Mouse (Mus musculus): ENCODE measurements at regions not wholly inside any gene's neighbourhood (a gene's known extent, or its start where the extent isn't known, plus 50 kb on each side); places are given as distances from the start of the nearest gene placed in this dataset.

DNA sequence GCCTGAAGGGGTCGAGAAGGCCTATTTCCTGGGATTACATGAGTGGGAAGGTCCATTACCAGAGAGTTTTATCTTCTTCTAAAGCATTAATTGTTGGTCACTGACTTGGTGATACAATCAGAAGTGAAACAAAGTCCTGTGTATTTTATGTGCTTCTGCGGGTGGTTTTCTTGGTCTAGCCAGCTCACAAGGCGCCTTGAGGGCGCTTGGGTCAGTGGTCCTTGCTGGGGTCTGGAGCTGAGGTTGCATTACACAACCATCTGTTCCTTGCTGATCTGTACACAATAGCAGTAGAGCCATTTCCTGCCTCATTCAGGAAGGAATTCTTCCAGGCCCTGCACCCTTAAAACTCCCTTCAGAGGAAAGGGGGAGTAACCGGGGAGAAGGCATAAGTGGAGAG, 116.9 kb upstream of the Neo1 start:
- Histone ChIP-seq H3K9ac (no peak overlapping the region), H3K9me3 (no peaks in the 10 kb centered on the region), H3K27me3 (replicated peaks) (no peaks in the 10 kb centered on the region), H3K36me3 (no peaks in the 10 kb centered on the region), H3K4me3 (no peak overlapping the region), H3K4me1 (peaks cover 12% of the 10 kb centered on the region; the same call in 1 of the 2 replicates), H3K27ac (replicated peaks) (no peak overlapping the region), H3K4me2 (no peak overlapping the region)
- WGBS, result 52% methylated on average over 5 of the region's 5 CpGs
- ATAC-seq (ENCODE audit: extremely low read depth, insufficient number of reproducible peaks, low FRiP score, low TSS enrichment), result no peak

- H3K4me3 ChIP-seq, result no peak overlapping the region
Measured at GRCm38 (mm10) chr9:59144256-59144800, 108.1 kb upstream of the Neo1 start.

DNA sequence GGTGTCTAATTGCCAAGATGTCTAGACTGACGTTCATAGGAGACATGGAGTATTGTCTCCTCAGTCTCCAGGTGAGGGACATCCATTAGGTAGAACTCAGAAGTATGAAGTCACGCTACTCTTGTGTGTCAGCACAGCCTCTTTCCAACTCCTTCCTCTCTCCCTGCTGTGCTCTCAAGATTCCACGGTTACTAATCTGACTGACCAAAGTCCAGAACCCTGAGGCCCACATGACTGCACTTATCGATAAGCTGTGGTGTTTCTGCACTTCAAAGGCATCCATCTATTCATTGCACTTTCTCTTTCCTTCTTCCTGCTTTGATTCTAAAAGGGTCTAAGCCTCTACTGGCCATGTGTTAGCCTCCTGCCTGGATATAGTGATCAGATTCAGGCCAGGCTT, 107.4 kb upstream of the Neo1 start:
- H3K36me3 ChIP-seq, result no peaks in the 10 kb centered on the region
- no peak overlapping the region for H3K4me2 ChIP-seq
- no peaks in the 10 kb centered on the region for H3K4me1 ChIP-seq
- H3K9ac ChIP-seq, result no peak overlapping the region
- no peak for ATAC-seq (ENCODE audit: extremely low read depth, insufficient number of reproducible peaks, low FRiP score, low TSS enrichment)
- H3K9me3 ChIP-seq, result no peaks in the 10 kb centered on the region
- WGBS, result 77% methylated on average over 4 of the region's 4 CpGs
- H3K4me3 ChIP-seq, result no peak overlapping the region
- no peak overlapping the region for H3K27ac ChIP-seq (replicated peaks)
- no peaks in the 10 kb centered on the region for H3K27me3 ChIP-seq (replicated peaks)

More at GRCm38 (mm10) chr9:59144256-59144800, 108.1 kb upstream of the Neo1 start:
- 69% methylated on average over 3 of the region's 3 CpGs for WGBS
- no peak for ATAC-seq (ENCODE audit: extremely low read depth, insufficient number of reproducible peaks, low FRiP score, low TSS enrichment)
- Histone ChIP-seq H3K27ac (replicated peaks) (no peak overlapping the region), H3K27me3 (replicated peaks) (no peaks in the 10 kb centered on the region), H3K9ac (no peak overlapping the region), H3K9me3 (no peaks in the 10 kb centered on the region), H3K4me2 (no peak overlapping the region), H3K4me1 (no peaks in the 10 kb centered on the region), H3K36me3 (no peaks in the 10 kb centered on the region)

GRCm38 (mm10) chr9:59134171-59135041, 98.2 kb upstream of the Neo1 start:
- WGBS, result 37% methylated on average over 15 of the region's 15 CpGs
- Histone ChIP-seq H3K9me3 (no peaks in the 10 kb centered on the region), H3K4me1 (peaks cover 20% of the 10 kb centered on the region), H3K27ac (replicated peaks) (peak overlapping the region; percentile 53), H3K4me3 (peak overlapping the region; percentile 10), H3K9ac (peak overlapping the region; percentile 59; the same call in 1 of the 2 replicates), H3K27me3 (replicated peaks) (no peaks in the 10 kb centered on the region), H3K4me2 (peak overlapping the region; percentile 46), H3K36me3 (no peaks in the 10 kb centered on the region)
- ATAC-seq (ENCODE audit: extremely low read depth, insufficient number of reproducible peaks, low FRiP score, low TSS enrichment), result no peak

DNA sequence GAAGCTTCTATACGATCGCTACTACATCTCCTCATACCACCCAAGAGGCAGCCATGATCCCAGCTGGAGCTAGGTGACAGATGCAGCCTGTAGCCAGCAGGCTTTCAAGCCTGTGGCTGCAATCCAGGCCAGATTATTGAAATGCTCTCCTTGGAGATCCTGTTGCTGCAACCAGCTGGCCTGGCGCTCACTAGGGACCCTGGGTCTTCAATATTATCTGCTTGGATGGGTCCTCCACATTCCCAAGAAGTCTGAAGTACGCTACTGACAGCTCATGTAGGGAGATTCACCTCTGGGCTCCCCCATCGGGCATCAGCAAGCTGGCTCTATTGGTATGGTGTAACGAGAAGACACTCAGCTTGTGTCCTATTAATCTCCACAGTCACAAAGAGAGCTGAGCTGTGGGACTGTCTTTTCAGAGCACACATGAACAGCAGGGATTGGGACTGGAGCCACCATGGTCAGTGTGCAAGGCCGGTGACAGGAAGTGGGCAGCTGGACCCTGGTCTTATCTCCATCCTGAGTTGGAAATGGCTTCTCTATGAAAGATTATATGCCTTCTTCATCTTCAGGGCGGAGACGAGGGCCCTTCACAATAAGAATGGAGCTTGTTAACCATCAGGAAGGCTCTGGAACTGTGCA, 93.6 kb upstream of the Neo1 start:
- peaks cover 16% of the 10 kb centered on the region for H3K4me1 ChIP-seq
- no peaks in the 10 kb centered on the region for H3K27me3 ChIP-seq (replicated peaks)
- H3K9ac ChIP-seq, result no peak overlapping the region
- no peak overlapping the region for H3K4me3 ChIP-seq
- H3K36me3 ChIP-seq, result no peaks in the 10 kb centered on the region
- WGBS, result 74% methylated on average over 9 of the region's 9 CpGs
- H3K27ac ChIP-seq (replicated peaks), result no peak overlapping the region
- ATAC-seq (ENCODE audit: extremely low read depth, insufficient number of reproducible peaks, low FRiP score, low TSS enrichment), result no peak
- H3K4me2 ChIP-seq, result no peak overlapping the region
- no peaks in the 10 kb centered on the region for H3K9me3 ChIP-seq

- Histone ChIP-seq H3K4me3 (no peak overlapping the region), H3K9me3 (no peaks in the 10 kb centered on the region), H3K4me1 (peaks cover 10% of the 10 kb centered on the region), H3K9ac (no peak overlapping the region), H3K27ac (replicated peaks) (no peak overlapping the region), H3K4me2 (no peak overlapping the region), H3K27me3 (replicated peaks) (no peaks in the 10 kb centered on the region), H3K36me3 (no peaks in the 10 kb centered on the region)
- ATAC-seq (ENCODE audit: extremely low read depth, insufficient number of reproducible peaks, low FRiP score, low TSS enrichment), result no peak
- WGBS, result 81% methylated on average over 1 of the region's 1 CpGs
Measured at GRCm38 (mm10) chr9:59129252-59129651, 93.0 kb upstream of the Neo1 start.

- Histone ChIP-seq H3K36me3 (no peaks in the 10 kb centered on the region), H3K9me3 (no peaks in the 10 kb centered on the region), H3K27ac (replicated peaks) (no peak overlapping the region), H3K4me1 (no peaks in the 10 kb centered on the region), H3K4me3 (no peak overlapping the region), H3K27me3 (replicated peaks) (no peaks in the 10 kb centered on the region), H3K4me2 (no peak overlapping the region), H3K9ac (no peak overlapping the region)
- WGBS, result 60% methylated on average over 2 of the region's 2 CpGs
- ATAC-seq (ENCODE audit: extremely low read depth, insufficient number of reproducible peaks, low FRiP score, low TSS enrichment), result no peak
Measured at GRCm38 (mm10) chr9:59128023-59128422, 91.8 kb upstream of the Neo1 start.

GRCm38 (mm10) chr9:59125886-59126285, 89.6 kb upstream of the Neo1 start:
- H3K4me1 ChIP-seq, result no peaks in the 10 kb centered on the region
- H3K27me3 ChIP-seq (replicated peaks), result no peaks in the 10 kb centered on the region
- no peaks in the 10 kb centered on the region for H3K9me3 ChIP-seq
- H3K27ac ChIP-seq (replicated peaks), result no peak overlapping the region
- no peaks in the 10 kb centered on the region for H3K36me3 ChIP-seq
- H3K4me3 ChIP-seq, result no peak overlapping the region
- WGBS, result 76% methylated on average over 6 of the region's 6 CpGs
- ATAC-seq (ENCODE audit: extremely low read depth, insufficient number of reproducible peaks, low FRiP score, low TSS enrichment), result no peak
- no peak overlapping the region for H3K4me2 ChIP-seq
- no peak overlapping the region for H3K9ac ChIP-seq

DNA sequence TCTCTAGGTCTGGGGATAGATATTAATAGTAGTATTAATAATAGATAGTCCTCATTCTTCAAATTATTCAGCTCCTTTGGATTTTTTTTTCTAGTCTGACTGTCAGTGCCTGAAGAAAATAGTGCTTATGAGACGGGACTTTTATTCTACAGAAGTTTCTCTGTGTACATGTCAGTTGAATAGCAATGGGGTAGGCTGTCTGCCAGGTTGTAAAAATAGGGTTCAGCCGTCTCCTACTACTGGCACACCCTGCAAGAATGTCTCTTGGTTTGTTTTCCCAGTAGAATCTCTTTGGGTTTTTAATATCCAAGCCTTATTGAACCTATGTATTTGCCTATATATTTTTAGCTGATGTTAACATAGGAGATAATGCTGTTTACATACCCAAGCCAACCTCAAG, 80.3 kb upstream of the Neo1 start:
- peaks cover 5% of the 10 kb centered on the region; the same call in 1 of the 2 replicates for H3K4me1 ChIP-seq
- no peaks in the 10 kb centered on the region for H3K36me3 ChIP-seq
- no peaks in the 10 kb centered on the region for H3K27me3 ChIP-seq (replicated peaks)
- H3K4me3 ChIP-seq, result no peak overlapping the region
- WGBS, result 24% methylated on average over 2 of the region's 2 CpGs
- no peak for ATAC-seq (ENCODE audit: extremely low read depth, insufficient number of reproducible peaks, low FRiP score, low TSS enrichment)
- H3K4me2 ChIP-seq, result no peak overlapping the region
- H3K9ac ChIP-seq, result no peak overlapping the region
- no peaks in the 10 kb centered on the region for H3K9me3 ChIP-seq
- H3K27ac ChIP-seq (replicated peaks), result no peak overlapping the region

DNA sequence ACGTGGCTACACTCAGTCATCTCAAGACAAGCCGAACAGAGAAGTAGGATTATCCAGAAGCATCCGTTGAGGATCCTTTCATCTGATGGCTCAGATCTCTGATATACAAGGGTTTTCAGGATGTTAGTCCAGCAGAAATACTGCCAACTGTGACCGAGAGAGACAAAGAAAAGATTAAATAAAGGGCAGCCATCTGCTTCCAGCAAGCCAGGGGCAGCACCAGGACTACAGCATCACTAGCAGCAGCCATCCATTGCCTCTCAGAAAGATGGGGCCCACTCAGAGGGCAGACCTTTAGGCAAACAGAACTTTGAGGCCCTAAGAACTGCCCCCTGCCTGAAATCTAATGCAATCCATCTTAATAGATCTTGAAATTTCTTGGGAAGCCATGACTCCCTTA, 77.6 kb upstream of the Neo1 start:
- no peak for ATAC-seq (ENCODE audit: extremely low read depth, insufficient number of reproducible peaks, low FRiP score, low TSS enrichment)
- Histone ChIP-seq H3K4me3 (no peak overlapping the region), H3K4me2 (no peak overlapping the region), H3K4me1 (peaks cover 5% of the 10 kb centered on the region; the same call in 1 of the 2 replicates), H3K9ac (no peak overlapping the region), H3K27ac (replicated peaks) (no peak overlapping the region), H3K27me3 (replicated peaks) (no peaks in the 10 kb centered on the region), H3K9me3 (no peaks in the 10 kb centered on the region), H3K36me3 (no peaks in the 10 kb centered on the region)
- 62% methylated on average over 4 of the region's 4 CpGs for WGBS

DNA sequence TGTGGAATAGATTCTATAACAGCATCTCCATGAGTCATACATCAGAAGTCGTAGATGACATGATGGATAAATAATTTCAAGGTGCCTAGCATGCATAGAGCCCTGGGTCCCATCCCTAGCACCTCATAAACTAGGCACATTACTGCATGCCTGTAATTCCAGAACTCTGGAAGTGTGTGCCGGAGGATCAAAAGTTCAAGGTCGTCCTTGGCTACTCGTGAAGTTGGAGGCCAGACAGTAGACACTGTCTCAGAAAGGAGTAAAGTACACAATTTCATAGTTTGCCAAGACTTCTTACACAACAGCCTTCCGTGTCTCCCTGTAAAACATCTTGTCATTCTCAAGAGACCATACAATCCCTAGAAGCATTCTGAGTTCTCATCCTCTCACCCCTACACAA, 63.5 kb upstream of the Neo1 start:
- H3K9me3 ChIP-seq, result no peaks in the 10 kb centered on the region
- ATAC-seq (ENCODE audit: extremely low read depth, insufficient number of reproducible peaks, low FRiP score, low TSS enrichment), result no peak
- no peaks in the 10 kb centered on the region for H3K36me3 ChIP-seq
- no peak overlapping the region for H3K4me2 ChIP-seq
- H3K27ac ChIP-seq (replicated peaks), result no peak overlapping the region
- 58% methylated on average over 5 of the region's 5 CpGs for WGBS
- no peak overlapping the region for H3K9ac ChIP-seq
- H3K4me1 ChIP-seq, result peaks cover 5% of the 10 kb centered on the region; the same call in 1 of the 2 replicates
- no peak overlapping the region for H3K4me3 ChIP-seq
- H3K27me3 ChIP-seq (replicated peaks), result no peaks in the 10 kb centered on the region
